Mouse (Mus musculus) embryonic facial prominence, embryonic 15.5 days (tissue): ENCODE measurements around the gene Hc. TPM values are rescaled to one million over a fixed set of nuclear protein-coding genes. Genes with fewer than 3 reads are reported as not detected.

Experiments used
- polyA plus RNA-seq: library from polyadenylated mRNA; unstranded; fragments of >200 nt; fragmentation: Nextera tagmentation; extraction: Ambion mirVana; gene quantifications from 2 replicates; pipeline ENCODE4 v1.2.1, GENCODE M21; 2015

Hc gene
- polyA plus RNA-seq, 1 experiment from 2014 or later, result not detected

Other genes starting within 250 kb of the Hc start
- gene Fbxw2, start 235.1 kb downstream of the Hc start, polyA plus RNA-seq, result 90.4 and 95.6 TPM in 2 replicates
- gene Gm34653, start 228.4 kb downstream of the Hc start, polyA plus RNA-seq, result 0.20 and 0.39 TPM in 2 replicates
- gene Cutal, start 187.0 kb downstream of the Hc start, polyA plus RNA-seq, result 0.09 TPM in 1 of 2 replicates, not detected in the other
- gene Psmd5, start 186.5 kb downstream of the Hc start, polyA plus RNA-seq, result 88.5 and 91.4 TPM in 2 replicates
- gene Phf19, start 147.4 kb downstream of the Hc start, polyA plus RNA-seq, result 9.0 and 10.3 TPM in 2 replicates
- 4.5 and 5.9 TPM in 2 replicates for gene Traf1, start 99.7 kb downstream of the Hc start, polyA plus RNA-seq
- 0.30 and 0.40 TPM in 2 replicates for gene AI182371, start 40.1 kb upstream of the Hc start, polyA plus RNA-seq
- 23.3 and 24.3 TPM in 2 replicates for gene Cntrl, start 48.1 kb upstream of the Hc start, polyA plus RNA-seq
- gene Rab14, start 139.7 kb upstream of the Hc start, polyA plus RNA-seq, result 337 and 352 TPM in 2 replicates
- 327 and 340 TPM in 2 replicates for gene Gsn, start 194.9 kb upstream of the Hc start, polyA plus RNA-seq